Mouse (Mus musculus) cerebellum, adult 2 months (tissue): ENCODE measurements around the gene Gsdma. TPM values are rescaled to one million over a fixed set of nuclear protein-coding genes. Genes with fewer than 3 reads are reported as not detected.
"Not testable (repeated sequence)": the region's sequence is repeated elsewhere in the genome, so short reads cannot be mapped to it uniquely, and the experiment has no call there.

Experiments
- DNase-seq, 2 experiments: peaks; one replicate each; pipeline ENCODE4 v3.0.0; 2021
- H3K27ac ChIP-seq: fragments of 200-500 bp; 2 replicates; pipeline ENCODE4 v1.5.1; 2012; ENCODE audit warnings: low read length, control low read depth, inconsistent platforms; ENCODE audit not compliant: insufficient read depth
- H3K27me3 ChIP-seq: fragments of 200-500 bp; 2 replicates; pipeline ENCODE4 v1.6.1; 2012; ENCODE audit warnings: inconsistent platforms, mild to moderate bottlenecking, low read length, moderate library complexity; ENCODE audit not compliant: control insufficient read depth, insufficient read depth
- H3K4me1 ChIP-seq: fragments of 200-500 bp; 2 replicates; pipeline ENCODE4 v1.6.1; 2011; ENCODE audit warnings: low read length; ENCODE audit not compliant: control insufficient read depth, insufficient read depth
- H3K4me3 ChIP-seq: fragments of 200-500 bp; replicated peaks from 2 replicates; pipeline ENCODE3; 2011; ENCODE audit warnings: mild to moderate bottlenecking, low read depth, low read length, control low read depth; ENCODE audit not compliant: insufficient read depth
- CTCF ChIP-seq: fragments of 200-500 bp; IDR thresholded peaks from 2 replicates; pipeline ENCODE4 v1.5.1; 2011; ENCODE audit warnings: low read depth, mild to moderate bottlenecking, control low read depth, low read length, moderate library complexity, borderline replicate concordance; ENCODE audit not compliant: insufficient read depth
- POLR2A ChIP-seq: fragments of 200-500 bp; IDR thresholded peaks from 2 replicates; pipeline ENCODE4 v1.6.1; 2011; ENCODE audit warnings: low read length, control low read depth, borderline replicate concordance; ENCODE audit not compliant: insufficient read depth
- WGBS: fragments of 180-500 bp; shearing (Covaris S2); methylation state at CpG from one replicate; pipeline ENCODE4 v1.1.7; 2018; 5-methylcytosine and 5-hydroxymethylcytosine counted together
- polyA plus RNA-seq: library from polyadenylated mRNA; depleted of rRNA; stranded (reverse); fragments of >200 nt; gene quantifications from 2 replicates; pipeline ENCODE4 v1.2.3, GENCODE M21; 2012

Gsdma gene
- polyA plus RNA-seq, 1 experiment = 0.28 TPM

GRCm38 (mm10) chr11:98637501-98637900, 26.6 kb upstream of the Gsdma start:
- 71% methylated on average over 1 of the region's 1 CpGs for WGBS
- H3K4me1 ChIP-seq = no peaks in the 10 kb centered on the region
- no peak overlapping the region for H3K4me3 ChIP-seq
- DNase-seq = no peak
- TF ChIP-seq POLR2A = no peak
- TF ChIP-seq CTCF = no peak
- H3K27ac ChIP-seq = no peak overlapping the region
- no peaks in the 10 kb centered on the region for H3K27me3 ChIP-seq

DNA sequence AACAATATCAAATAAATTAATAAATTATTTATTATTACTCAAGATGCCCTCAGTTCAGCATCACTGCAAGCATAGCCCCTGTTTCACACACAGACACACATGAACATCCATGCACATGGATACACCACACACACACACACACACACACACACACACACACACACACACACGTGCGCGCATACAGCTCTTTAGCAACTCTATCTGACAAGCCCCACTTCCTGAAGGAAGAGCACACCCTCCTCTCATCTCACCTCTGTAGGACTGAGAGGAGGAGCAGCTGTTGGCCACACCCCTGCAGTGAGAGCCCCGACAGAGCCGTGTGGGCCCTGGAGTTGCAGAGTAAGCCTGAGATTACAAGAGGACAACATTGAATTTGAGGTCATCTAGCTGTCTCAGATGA, 24.1 kb upstream of the Gsdma start:
- WGBS = 65% methylated on average over 5 of the region's 5 CpGs
- Histone ChIP-seq H3K27me3 (no peaks in the 10 kb centered on the region), H3K4me3 (no peak overlapping the region), H3K27ac (no peak overlapping the region), H3K4me1 (no peaks in the 10 kb centered on the region)
- no peak for TF ChIP-seq CTCF
- no peak for TF ChIP-seq POLR2A
- no peak for DNase-seq

DNA sequence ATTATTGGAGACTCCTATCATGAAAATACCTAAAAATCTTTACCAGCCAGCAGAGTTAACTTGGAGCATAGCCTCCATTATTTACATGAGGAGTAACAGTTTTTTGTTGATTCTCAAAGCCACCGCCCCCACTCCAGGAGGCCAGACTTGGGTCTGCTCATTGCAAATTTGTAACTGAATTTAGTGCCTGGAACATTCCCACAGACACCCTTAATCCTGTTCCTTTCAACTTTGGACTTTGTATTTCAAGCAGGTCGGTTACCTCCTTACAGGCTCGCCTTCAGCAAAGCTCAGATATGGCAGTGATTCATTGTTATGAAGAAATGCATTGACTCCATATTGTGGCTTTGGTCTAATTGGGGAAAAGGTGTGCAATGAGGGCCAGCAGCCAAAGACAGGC, 19.4 kb upstream of the Gsdma start:
- H3K27me3 ChIP-seq = no peaks in the 10 kb centered on the region
- 80% methylated on average over 3 of the region's 3 CpGs for WGBS
- no peaks in the 10 kb centered on the region for H3K4me1 ChIP-seq
- no peak overlapping the region for H3K27ac ChIP-seq
- TF ChIP-seq CTCF (no peak), POLR2A (no peak)
- no peak overlapping the region for H3K4me3 ChIP-seq
- no peak for DNase-seq

DNA sequence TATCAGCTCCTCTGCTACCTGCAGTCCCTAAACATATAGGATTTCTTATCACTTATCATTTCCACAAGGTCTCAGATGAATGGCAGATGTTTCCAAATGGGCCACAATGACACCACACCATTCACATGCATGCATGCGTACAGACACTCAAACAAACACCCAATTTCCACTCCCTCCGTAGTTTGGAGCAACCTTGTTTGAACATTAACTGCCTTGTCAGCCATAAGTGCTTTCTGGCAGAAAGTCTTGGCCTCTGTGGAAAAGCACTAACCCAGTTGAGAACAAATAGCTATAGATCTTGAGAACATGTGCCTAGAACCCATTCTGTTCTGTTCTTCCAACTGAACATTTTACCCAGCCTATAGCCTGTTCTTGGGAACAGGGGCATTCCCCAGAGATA, 18.2 kb upstream of the Gsdma start:
- no peaks in the 10 kb centered on the region for H3K27me3 ChIP-seq
- WGBS = 74% methylated on average over 2 of the region's 2 CpGs
- H3K27ac ChIP-seq = no peak overlapping the region
- no peak for DNase-seq
- TF ChIP-seq CTCF = no peak
- no peak for TF ChIP-seq POLR2A
- no peak overlapping the region for H3K4me3 ChIP-seq
- H3K4me1 ChIP-seq = no peaks in the 10 kb centered on the region

GRCm38 (mm10) chr11:98646459-98646858, 17.7 kb upstream of the Gsdma start, which contains the start of gene Gsdma2:
Gene Gsdma2, plus strand, starts transcription at chr11:98646759.
- Histone ChIP-seq H3K27me3 (no peaks in the 10 kb centered on the region), H3K4me3 (no peak within 1 kb of the TSS), H3K27ac (no peak within 1 kb of the TSS), H3K4me1 (no peaks in the 10 kb centered on the region)
- TF ChIP-seq CTCF = no peak
- no peak for TF ChIP-seq POLR2A
- no peak for DNase-seq
- 54% methylated on average over 2 of the region's 2 CpGs for WGBS

DNA sequence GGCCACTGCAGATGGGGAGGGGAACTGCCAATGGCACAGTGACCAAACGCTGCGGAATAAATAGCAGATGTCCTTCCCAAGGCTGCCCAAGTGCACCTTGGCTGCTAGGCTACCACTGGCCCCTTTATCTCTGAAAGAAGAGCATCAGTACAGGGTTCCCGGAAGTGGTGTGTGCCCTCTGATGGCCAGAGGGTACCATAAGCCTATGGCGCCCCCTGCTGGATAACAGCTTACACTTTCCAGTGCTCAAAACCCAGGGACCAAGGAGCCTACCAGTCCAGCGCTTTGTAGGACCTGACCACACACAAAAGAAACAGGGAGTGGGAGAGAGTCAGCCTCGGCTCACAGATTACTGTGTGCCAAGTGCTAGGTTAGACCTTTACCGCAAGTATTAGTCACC, 9.1 kb upstream of the Gsdma start:
- not testable (repeated sequence) for H3K4me1 ChIP-seq, H3K4me3 ChIP-seq, H3K27me3 ChIP-seq, H3K27ac ChIP-seq
- WGBS = 12% methylated on average over 7 of the region's 7 CpGs
- TF ChIP-seq CTCF = peak; percentile 60; the same call in 1 of the 2 replicates
- DNase-seq = peak; percentile 15 to 26

DNA sequence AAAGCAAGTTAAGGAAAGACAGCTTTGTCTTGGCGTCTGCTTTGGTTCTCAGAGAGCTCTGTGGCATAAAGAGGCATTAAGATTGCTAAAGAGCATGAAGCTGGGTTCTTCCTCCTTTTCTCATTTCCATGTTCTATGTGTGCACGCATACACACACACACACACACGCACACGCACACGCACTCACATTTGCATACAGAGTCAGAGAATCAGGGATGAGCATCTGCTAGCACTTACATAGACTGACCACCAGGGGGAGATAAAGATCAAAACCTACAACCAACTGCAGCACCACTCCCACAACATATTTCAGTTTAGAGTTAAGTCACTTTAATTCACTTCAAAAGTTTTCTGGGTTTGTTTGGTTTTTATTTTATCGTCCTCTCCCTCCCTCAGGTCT, 3.6 kb upstream of the Gsdma start:
- TF ChIP-seq POLR2A (no peak), CTCF (peak; percentile 64)
- Histone ChIP-seq H3K4me1 (no peaks in the 10 kb centered on the region), H3K4me3 (no peak overlapping the region), H3K27me3 (no peaks in the 10 kb centered on the region), H3K27ac (no peak overlapping the region)
- WGBS = 8% methylated on average over 6 of the region's 6 CpGs
- DNase-seq = peak in 1 of 2 experiments; percentile 49

- Histone ChIP-seq H3K4me3 (no peak overlapping the region), H3K4me1 (no peaks in the 10 kb centered on the region), H3K27me3 (no peaks in the 10 kb centered on the region; the same call in 1 of the 2 replicates), H3K27ac (no peak overlapping the region)
- TF ChIP-seq POLR2A = no peak
- no peak for TF ChIP-seq CTCF
- DNase-seq = no peak
- 49% methylated on average over 2 of the region's 2 CpGs for WGBS
Measured at GRCm38 (mm10) chr11:98668984-98669383, 4.8 kb downstream of the Gsdma start.

DNA sequence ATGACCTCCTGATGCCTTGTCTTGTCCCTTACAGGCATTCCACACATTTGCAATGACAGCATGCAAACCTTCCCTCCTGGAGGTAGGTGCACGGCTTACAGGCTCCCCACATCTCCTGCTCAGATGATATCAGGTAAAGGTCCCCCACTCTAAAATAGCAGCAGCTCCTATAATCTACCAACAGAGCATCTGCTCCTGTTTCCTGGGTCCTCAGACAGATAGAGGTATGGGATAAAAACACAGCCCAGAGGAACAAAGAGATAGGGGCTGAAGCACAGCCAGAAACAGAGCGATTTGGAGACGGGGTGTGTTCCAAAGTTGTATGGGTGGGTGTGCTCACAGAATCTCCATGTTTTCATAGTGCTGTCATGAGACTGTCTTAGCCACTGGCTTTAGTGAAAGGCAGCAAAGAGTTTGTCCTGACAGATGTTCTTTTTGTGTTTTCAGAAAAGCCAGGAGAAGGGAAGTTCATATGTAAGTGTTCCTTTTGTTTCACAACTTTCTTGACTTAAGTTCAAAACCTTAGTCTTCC, 7.2 kb downstream of the Gsdma start:
- no peak for TF ChIP-seq POLR2A
- TF ChIP-seq CTCF = no peak
- Histone ChIP-seq H3K27ac (no peak overlapping the region), H3K4me1 (no peaks in the 10 kb centered on the region), H3K4me3 (no peak overlapping the region), H3K27me3 (no peaks in the 10 kb centered on the region; the same call in 1 of the 2 replicates)
- WGBS = 69% methylated on average over 3 of the region's 3 CpGs
- no peak for DNase-seq
